Mouse (Mus musculus) lung, embryonic 14.5 days (tissue): ENCODE results near the gene Pagr1b. TPM values are rescaled to one million over a fixed set of nuclear protein-coding genes. Genes with fewer than 3 reads are reported as not detected.

Source experiments
- ATAC-seq: fragments of 200-750 bp; cut with Nextera tagmentation; 2 replicates; pipeline ENCODE4 v1.8.0; 2017; ENCODE audit warnings: mild to moderate bottlenecking, moderate TSS enrichment, moderate library complexity; ENCODE audit not compliant: insufficient read depth
- DNase-seq: peaks from one replicate; pipeline ENCODE4 v3.0.0-alpha.2; 2015
- H3K27ac ChIP-seq: fragments of 300-500 bp; sonication (generic); 2 replicates; pipeline ENCODE4 v1.5.1; 2014; ENCODE audit warnings: low read depth, mild to moderate bottlenecking, moderate library complexity
- H3K27me3 ChIP-seq: fragments of 300-500 bp; sonication (generic); 2 replicates; pipeline ENCODE4 v1.6.1; 2014; ENCODE audit warnings: low read length, control low read depth; ENCODE audit not compliant: insufficient read depth
- H3K36me3 ChIP-seq: fragments of 300-500 bp; sonication (generic); 2 replicates; pipeline ENCODE4 v1.6.1; 2014; ENCODE audit warnings: control low read depth; ENCODE audit not compliant: insufficient read depth
- H3K4me1 ChIP-seq: fragments of 300-500 bp; sonication (generic); 2 replicates; pipeline ENCODE4 v1.6.1; 2014; ENCODE audit warnings: antibody characterized with exemption, control low read depth; ENCODE audit not compliant: insufficient read depth
- H3K4me2 ChIP-seq: fragments of 300-500 bp; sonication (generic); 2 replicates; pipeline ENCODE4 v1.6.1; 2014; ENCODE audit warnings: mild to moderate bottlenecking
- H3K4me3 ChIP-seq: fragments of 300-500 bp; sonication (generic); 2 replicates; pipeline ENCODE4 v1.5.1; 2014; ENCODE audit warnings: low read depth, low read length
- H3K9ac ChIP-seq: fragments of 300-500 bp; sonication (generic); 2 replicates; pipeline ENCODE4 v1.6.1; 2014
- H3K9me3 ChIP-seq: fragments of 300-500 bp; sonication (generic); 2 replicates; pipeline ENCODE4 v1.6.1; 2016; ENCODE audit warnings: low read depth, low read length, control low read depth
- CTCF ChIP-seq: IDR thresholded peaks from 2 replicates; pipeline ENCODE4 v1.5.1; 2016; ENCODE audit warnings: antibody characterized with exemption, low read depth
- WGBS: fragments of 180-500 bp; shearing (Covaris S2); extraction: QIAGEN DNeasy Blood & Tissue Kit; methylation state at CpG from one replicate; pipeline ENCODE4 v1.1.7; 2014; 5-methylcytosine and 5-hydroxymethylcytosine counted together
- polyA plus RNA-seq: library from polyadenylated mRNA; unstranded; fragments of >200 nt; fragmentation: Nextera tagmentation; extraction: Ambion mirVana; gene quantifications from 2 replicates; pipeline ENCODE4 v1.2.1, GENCODE M21; 2014

The Pagr1b gene
- polyA plus RNA-seq, 1 experiment from 2014 or later = not detected

- Histone ChIP-seq H3K27ac (peak overlapping the region; percentile 24; the same call in 1 of the 2 replicates), H3K27me3 (no peaks in the 10 kb centered on the region), H3K4me3 (peak overlapping the region; percentile 97), H3K9ac (peak overlapping the region; percentile 97; the same call in 1 of the 2 replicates), H3K4me2 (peak overlapping the region; percentile 99), H3K9me3 (no peaks in the 10 kb centered on the region), H3K36me3 (peaks cover 49% of the 10 kb centered on the region), H3K4me1 (peaks cover 22% of the 10 kb centered on the region)
- no peak for ATAC-seq
- no peak for TF ChIP-seq CTCF
- 73% methylated on average over 11 of the region's 13 CpGs for WGBS
- no peak for DNase-seq
These were observed 7.0 kb upstream of the Pagr1b start for GRCm38 (mm10) chr7:127023272-127023691.

GRCm38 (mm10) chr7:127022528-127023271 is 6.4 kb upstream of the Pagr1b start:
- peak overlapping the region; percentile 24 for H3K27ac ChIP-seq
- DNase-seq (no peak), ATAC-seq (no peak)
- WGBS = 67% methylated on average over 7 of the region's 7 CpGs
- no peaks in the 10 kb centered on the region for H3K27me3 ChIP-seq
- TF ChIP-seq CTCF = no peak
- H3K4me2 ChIP-seq = peak overlapping the region; percentile 99
- peaks cover 16% of the 10 kb centered on the region for H3K4me1 ChIP-seq
- no peaks in the 10 kb centered on the region for H3K9me3 ChIP-seq
- H3K4me3 ChIP-seq = peak overlapping the region; percentile 97
- H3K9ac ChIP-seq = peak overlapping the region; percentile 97; the same call in 1 of the 2 replicates
- peaks cover 43% of the 10 kb centered on the region for H3K36me3 ChIP-seq

- no peak for ATAC-seq
- H3K9ac ChIP-seq = peak overlapping the region; percentile 50
- H3K9me3 ChIP-seq = no peaks in the 10 kb centered on the region
- H3K36me3 ChIP-seq = peaks cover 41% of the 10 kb centered on the region
- H3K4me2 ChIP-seq = peak overlapping the region; percentile 74
- H3K4me1 ChIP-seq = peaks cover 16% of the 10 kb centered on the region
- no peak for DNase-seq
- no peak for TF ChIP-seq CTCF
- H3K27me3 ChIP-seq = no peaks in the 10 kb centered on the region
- peak overlapping the region; percentile 97 for H3K4me3 ChIP-seq
- WGBS = 25% methylated on average over 5 of the region's 5 CpGs
- H3K27ac ChIP-seq = peak overlapping the region; percentile 63
These were observed 5.6 kb upstream of the Pagr1b start for GRCm38 (mm10) chr7:127021563-127022527.

- peak within 1 kb of the TSS; percentile 67 for H3K27ac ChIP-seq
- peaks cover 16% of the 10 kb centered on the region for H3K4me1 ChIP-seq
- WGBS = 1% methylated on average over 37 of the region's 37 CpGs
- H3K9me3 ChIP-seq = no peaks in the 10 kb centered on the region
- H3K36me3 ChIP-seq = peaks cover 41% of the 10 kb centered on the region
- peak within 1 kb of the TSS; percentile 50 for H3K9ac ChIP-seq
- peak within 1 kb of the TSS; percentile 74 for H3K4me2 ChIP-seq
- TF ChIP-seq CTCF = no peak
- peak within 1 kb of the TSS; percentile 50 for H3K4me3 ChIP-seq
- DNase-seq (peak; percentile 77), ATAC-seq (peak; percentile 30)
- no peaks in the 10 kb centered on the region for H3K27me3 ChIP-seq
These were observed 4.7 kb upstream of the Pagr1b start, which contains the start of the genes Gm42742 and Prrt2 for GRCm38 (mm10) chr7:127020901-127021562. TSS of gene Gm42742 (minus strand) at chr7:127021097. TSS of gene Prrt2 (minus strand) at chr7:127021211.

GRCm38 (mm10) chr7:127020491-127020890 is 4.2 kb upstream of the Pagr1b start:
- Histone ChIP-seq H3K4me1 (peaks cover 20% of the 10 kb centered on the region), H3K27me3 (no peaks in the 10 kb centered on the region), H3K4me2 (peak overlapping the region; percentile 74), H3K9ac (peak overlapping the region; percentile 50), H3K9me3 (no peaks in the 10 kb centered on the region), H3K27ac (peak overlapping the region; percentile 67; the same call in 1 of the 2 replicates), H3K36me3 (peaks cover 45% of the 10 kb centered on the region), H3K4me3 (peak overlapping the region; percentile 50)
- WGBS = 28% methylated on average over 5 of the region's 5 CpGs
- no peak for ATAC-seq
- TF ChIP-seq CTCF = no peak
- no peak for DNase-seq

GRCm38 (mm10) chr7:127020031-127020430 is 3.7 kb upstream of the Pagr1b start:
- DNase-seq (no peak), ATAC-seq (no peak)
- Histone ChIP-seq H3K36me3 (peaks cover 49% of the 10 kb centered on the region), H3K4me2 (peak overlapping the region; percentile 74), H3K9ac (peak overlapping the region; percentile 50; the same call in 1 of the 2 replicates), H3K9me3 (no peaks in the 10 kb centered on the region), H3K27ac (peak overlapping the region; percentile 67; the same call in 1 of the 2 replicates), H3K27me3 (no peaks in the 10 kb centered on the region), H3K4me3 (peak overlapping the region; percentile 50), H3K4me1 (peaks cover 21% of the 10 kb centered on the region)
- TF ChIP-seq CTCF = no peak
- WGBS = 51% methylated on average over 3 of the region's 3 CpGs
